Mouse (Mus musculus): ENCODE results near the gene Dcaf10. TPM values are rescaled to one million over a fixed set of nuclear protein-coding genes. Genes with fewer than 3 reads are reported as not detected.

The Dcaf10 gene
- polyA plus RNA-seq, 2 experiments from 2014 or later: 1.5 to 2.7 TPM

- ATAC-seq: no peak
Observed at GRCm38 (mm10) chr4:45421519-45422260, 79.8 kb downstream of the Dcaf10 start.

DNA sequence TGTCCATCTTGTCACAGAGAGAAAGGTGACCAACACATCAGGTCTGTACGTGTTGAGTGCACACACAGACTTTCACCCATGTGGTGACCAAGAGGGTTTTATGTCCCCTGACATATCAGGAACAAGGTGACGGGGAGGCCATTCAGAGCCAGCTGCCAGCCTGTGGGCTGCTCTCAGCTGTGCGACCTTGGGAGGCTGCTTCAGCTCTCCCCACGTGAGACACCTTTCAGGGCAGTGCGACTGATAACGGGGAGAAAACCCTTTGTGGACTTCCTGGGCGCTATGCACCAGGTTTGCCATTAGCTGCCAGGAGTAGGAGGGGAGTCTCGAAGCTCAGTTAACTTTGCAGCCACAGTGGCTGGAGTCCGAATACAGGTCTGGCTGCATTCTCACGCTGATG is 80.7 kb downstream of the Dcaf10 start:
- ATAC-seq: no peak

- ATAC-seq: no peak
Observed at GRCm38 (mm10) chr4:45423406-45423805, 81.5 kb downstream of the Dcaf10 start.

DNA sequence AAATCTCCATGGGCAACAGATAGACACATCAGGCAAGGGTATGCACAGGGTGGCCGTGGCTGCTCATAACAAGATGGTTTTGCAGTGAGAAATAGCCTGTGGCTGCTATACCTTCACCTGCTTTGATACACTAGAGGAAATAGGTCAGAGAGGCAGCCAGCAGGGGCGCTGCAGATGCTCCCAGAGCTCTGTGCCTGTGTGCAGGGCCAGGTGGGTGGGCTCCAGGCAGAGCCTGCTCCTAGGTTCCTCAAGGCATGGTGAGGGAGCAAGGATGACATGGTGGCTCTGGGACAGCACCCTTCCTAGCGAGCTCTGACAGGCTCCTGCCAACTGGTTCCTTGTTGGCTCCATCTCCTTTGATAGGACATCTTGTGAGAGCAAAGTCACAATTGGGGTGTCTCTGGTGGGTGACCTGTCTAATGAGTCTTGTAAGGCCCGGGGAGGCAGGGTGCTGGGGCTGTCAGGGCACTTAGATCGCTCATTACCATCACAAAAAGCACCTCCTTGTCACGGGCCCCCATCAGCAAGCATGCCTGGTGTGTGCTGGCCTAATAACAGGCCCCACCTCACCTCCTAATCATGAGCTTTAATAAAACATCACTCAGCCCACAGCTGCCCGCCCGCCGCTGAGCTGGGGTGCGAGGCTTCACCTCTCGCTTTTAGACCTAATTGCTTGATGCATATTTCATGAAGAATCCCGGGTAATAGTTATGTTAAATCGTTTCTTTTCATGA is 85.0 kb downstream of the Dcaf10 start:
- ATAC-seq: no peak

Other genes starting within 250 kb of the Dcaf10 start
- gene Tomm5, start 234.0 kb upstream of the Dcaf10 start, polyA plus RNA-seq (2017; shearing (Covaris generic)): 100 to 1,000 TPM; 125 to 132 TPM
- gene Frmpd1, start 157.2 kb upstream of the Dcaf10 start, polyA plus RNA-seq (2017; shearing (Covaris generic)): not detected
- gene Trmt10b, start 45.0 kb upstream of the Dcaf10 start, polyA plus RNA-seq (2017; shearing (Covaris generic)): 10 to 100 TPM; 21.2 to 22.1 TPM
- 10 to 100 TPM; 30.8 to 38.4 TPM for gene Exosc3, start 631 bp downstream of the Dcaf10 start, polyA plus RNA-seq (2017; shearing (Covaris generic))
- gene Slc25a51, start 66.7 kb downstream of the Dcaf10 start, polyA plus RNA-seq (2017; shearing (Covaris generic)): 10 to 100 TPM; 41.0 to 66.6 TPM
- under 1 TPM in 1 of 2 experiments, not detected in 1; 0.34 TPM for gene Shb, start 190.4 kb downstream of the Dcaf10 start, polyA plus RNA-seq (2017; shearing (Covaris generic))

Data from CD4-positive, CD25-positive, alpha-beta regulatory T cell, adult 4 months (primary cell).